Mouse (Mus musculus): ENCODE results near the gene Svop.

DNA sequence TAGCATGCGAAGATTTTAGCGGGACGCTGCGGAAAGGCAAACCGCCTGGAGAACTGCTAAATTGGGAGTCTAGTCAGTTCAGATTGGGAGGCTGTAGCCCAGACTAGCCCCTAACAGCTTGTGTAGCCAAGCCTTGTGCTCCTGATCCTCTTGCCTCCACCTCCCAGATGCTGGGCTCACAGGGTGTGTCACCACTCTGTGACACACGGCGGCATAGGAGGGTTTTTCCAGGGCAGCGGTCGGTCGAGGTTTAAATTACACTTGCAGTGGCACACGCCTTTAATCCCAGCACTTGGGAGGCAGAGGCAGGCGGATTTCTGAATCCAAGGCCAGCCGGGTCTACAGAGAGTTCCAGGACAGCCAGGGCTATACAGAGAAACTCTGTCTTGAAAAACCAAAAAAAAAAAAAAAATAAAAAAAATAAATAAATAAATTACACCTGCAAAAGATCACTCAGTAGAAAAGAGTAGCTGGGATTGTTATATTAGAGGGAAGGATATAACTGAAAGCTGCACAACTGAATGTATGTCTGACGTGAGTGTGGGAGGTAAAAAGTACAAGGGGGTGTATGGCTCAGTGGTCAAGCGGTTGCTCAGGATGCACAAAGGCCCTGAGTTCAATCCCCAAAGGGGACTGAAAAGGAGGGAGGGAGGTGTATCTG lies 38.3 kb upstream of the Svop start:
- TF ChIP-seq POLR2A (IDR thresholded peaks at IDR 0.05; ENCODE audit: control insufficient read depth, low read depth, low read length) = no peak
- TF ChIP-seq CTCF (IDR thresholded peaks at IDR 0.05; ENCODE audit: control insufficient read depth, insufficient read depth, insufficient replicate concordance, low read depth, low read length) = no peak
